21 mouse cellular contexts compared by ENCODE assay signal in the genomic region with DNA sequence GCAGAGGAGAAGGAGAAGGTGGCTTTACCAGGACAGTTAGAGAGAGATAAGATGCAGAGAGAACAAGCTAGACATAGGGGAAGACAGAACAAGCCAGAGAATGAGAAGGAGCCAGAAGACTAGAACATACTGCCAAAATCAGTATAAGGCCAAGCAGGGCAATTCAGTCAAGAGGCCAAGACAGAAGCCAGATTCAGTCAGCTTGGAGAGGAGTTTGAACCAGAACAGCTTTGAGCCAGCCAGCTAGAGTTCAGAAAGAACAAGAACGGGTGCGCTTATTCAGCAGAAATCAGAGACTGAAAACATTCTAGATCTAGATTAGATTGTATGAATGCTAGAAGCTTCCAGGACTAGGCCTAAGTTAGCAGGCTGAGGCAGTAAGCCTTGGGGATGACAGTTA. TPM values are rescaled to one million over a fixed set of nuclear protein-coding genes. Genes with fewer than 3 reads are reported as not detected.
DNase-seq lines count a peak whose midpoint lies in the region; ATAC-seq lines count a peak whose summit lies in the region.
"Had no signal": no experiment of that assay in that cellular context is flagged by ENCODE, and none has a peak within 500 bp of the region (broad histone marks: within the 10 kb centered on the region; RNA-seq: fewer than 3 reads in every experiment).

No protein-coding gene starts in this region.

- no peak overlapping the region for H3K9ac ChIP-seq in forebrain, embryonic 15.5 days (replicated peaks)
- H3K9ac ChIP-seq in forebrain, embryonic 13.5 days, result no peak overlapping the region
- no peak overlapping the region for H3K9ac ChIP-seq in kidney, embryonic 15.5 days
- no peak overlapping the region for H3K9ac ChIP-seq in midbrain, embryonic 15.5 days
- H3K9ac ChIP-seq: heart, embryonic 13.5 days; hindbrain, embryonic 12.5 days; liver, embryonic 12.5 days had no signal

- H3K27me3 ChIP-seq in forebrain, embryonic 15.5 days, result no peaks in the 10 kb centered on the region
- H3K27me3 ChIP-seq in forebrain, embryonic 13.5 days, result no peaks in the 10 kb centered on the region
- H3K27me3 ChIP-seq in kidney, embryonic 15.5 days, result no peaks in the 10 kb centered on the region
- no peaks in the 10 kb centered on the region for H3K27me3 ChIP-seq in midbrain, embryonic 15.5 days (replicated peaks)
- H3K27me3 ChIP-seq: heart, embryonic 13.5 days; hindbrain, embryonic 12.5 days; liver, embryonic 12.5 days; Patski had no signal

- 90% methylated on average over 2 of the region's 2 CpGs for WGBS in forebrain, embryonic 15.5 days
- 94% methylated on average over 2 of the region's 2 CpGs for WGBS in forebrain, embryonic 13.5 days
- 91% methylated on average over 2 of the region's 2 CpGs for WGBS in kidney, embryonic 15.5 days
- 94% methylated on average over 2 of the region's 2 CpGs for WGBS in midbrain, embryonic 15.5 days

- ATAC-seq in forebrain, embryonic 15.5 days (replicated peaks), result no peak
- no peak for ATAC-seq in forebrain, embryonic 13.5 days
- no peak for ATAC-seq in kidney, embryonic 15.5 days (replicated peaks; ENCODE audit: low FRiP score)
- no peak for ATAC-seq in midbrain, embryonic 15.5 days (replicated peaks)
- ATAC-seq: intestine, postnatal 0 days; liver, embryonic 12.5 days; Patski had no signal

- no peak overlapping the region for H3K4me2 ChIP-seq in forebrain, embryonic 15.5 days (replicated peaks)
- no peak overlapping the region for H3K4me2 ChIP-seq in forebrain, embryonic 13.5 days
- H3K4me2 ChIP-seq in kidney, embryonic 15.5 days, result no peak overlapping the region
- no peak overlapping the region for H3K4me2 ChIP-seq in midbrain, embryonic 15.5 days
- H3K4me2 ChIP-seq: heart, embryonic 13.5 days; hindbrain, embryonic 12.5 days; liver, embryonic 12.5 days had no signal

- peak overlapping the region; percentile 23 for H3K27ac ChIP-seq in forebrain, embryonic 15.5 days (replicated peaks)
- no peak overlapping the region for H3K27ac ChIP-seq in forebrain, embryonic 13.5 days
- H3K27ac ChIP-seq in kidney, embryonic 15.5 days, result no peak overlapping the region
- no peak overlapping the region for H3K27ac ChIP-seq in midbrain, embryonic 15.5 days
- H3K27ac ChIP-seq: forebrain, embryonic 10.5 days; heart, embryonic 13.5 days; hindbrain, embryonic 12.5 days; liver, embryonic 12.5 days; midbrain, embryonic 10.5 days had no signal

- H3K4me3 ChIP-seq in forebrain, embryonic 15.5 days, result no peak overlapping the region
- H3K4me3 ChIP-seq in forebrain, embryonic 13.5 days, result no peak overlapping the region
- no peak overlapping the region for H3K4me3 ChIP-seq in kidney, embryonic 15.5 days (replicated peaks)
- H3K4me3 ChIP-seq in midbrain, embryonic 15.5 days, result no peak overlapping the region
- H3K4me3 ChIP-seq: forebrain, embryonic 10.5 days; heart, embryonic 13.5 days; hindbrain, embryonic 12.5 days; liver, embryonic 12.5 days; midbrain, embryonic 10.5 days had no signal

- H3K36me3 ChIP-seq in forebrain, embryonic 15.5 days, result no peaks in the 10 kb centered on the region
- peaks cover 2% of the 10 kb centered on the region; the same call in 1 of the 2 replicates for H3K36me3 ChIP-seq in forebrain, embryonic 13.5 days (ENCODE audit: poor library complexity, severe bottlenecking)
- H3K36me3 ChIP-seq in kidney, embryonic 15.5 days, result no peaks in the 10 kb centered on the region
- no peaks in the 10 kb centered on the region for H3K36me3 ChIP-seq in midbrain, embryonic 15.5 days (replicated peaks)
- H3K36me3 ChIP-seq: heart, embryonic 13.5 days; hindbrain, embryonic 12.5 days; liver, embryonic 12.5 days; midbrain, embryonic 10.5 days had no signal

- H3K9me3 ChIP-seq in forebrain, embryonic 15.5 days, result no peaks in the 10 kb centered on the region
- no peaks in the 10 kb centered on the region for H3K9me3 ChIP-seq in forebrain, embryonic 13.5 days (replicated peaks)
- H3K9me3 ChIP-seq in kidney, embryonic 15.5 days (replicated peaks), result no peaks in the 10 kb centered on the region
- no peaks in the 10 kb centered on the region for H3K9me3 ChIP-seq in midbrain, embryonic 15.5 days
- H3K9me3 ChIP-seq: forebrain, embryonic 10.5 days; heart, embryonic 13.5 days; hindbrain, embryonic 12.5 days; liver, embryonic 12.5 days; midbrain, embryonic 10.5 days had no signal

- H3K4me1 ChIP-seq in forebrain, embryonic 15.5 days, result peaks cover 14% of the 10 kb centered on the region
- H3K4me1 ChIP-seq in forebrain, embryonic 13.5 days, result peaks cover 10% of the 10 kb centered on the region
- H3K4me1 ChIP-seq in kidney, embryonic 15.5 days, result peaks cover 21% of the 10 kb centered on the region
- peaks cover 8% of the 10 kb centered on the region; the same call in 1 of the 2 replicates for H3K4me1 ChIP-seq in midbrain, embryonic 15.5 days

- DNase-seq in kidney, adult 8-10 months, result peak; percentile 24 to 43
- DNase-seq in lung, postnatal 36 days, result peak; percentile 11
- no peak for DNase-seq in lung, postnatal 25 days (ENCODE audit: low spot score)
- DNase-seq: adrenal gland, adult 2 months; cerebellum, adult 11 months; cerebellum, adult 9-11 months; layer of hippocampus, postnatal 36 days; lung, adult 2 months; thymus, adult 18-20 months; thymus, postnatal 36 days had no signal

RNA-seq across cellular contexts. Expression of gene Pogz, which starts 10.0 kb away (rescaled TPM):
- polyA plus RNA-seq in forebrain, embryonic 15.5 days (2015; fragmentation: Nextera tagmentation; extraction: Ambion mirVana), result 24.7 and 26.5 TPM in 2 replicates
- 25.1 and 25.6 TPM in 2 replicates for polyA plus RNA-seq in forebrain, embryonic 13.5 days (2015; fragmentation: Nextera tagmentation; extraction: Ambion mirVana)
- polyA plus RNA-seq in kidney, embryonic 15.5 days (2015; fragmentation: Nextera tagmentation; extraction: Ambion mirVana), result 17.4 and 18.8 TPM in 2 replicates
- 25.9 and 27.5 TPM in 2 replicates for polyA plus RNA-seq in midbrain, embryonic 15.5 days (2015; fragmentation: Nextera tagmentation; extraction: Ambion mirVana)

RNA-seq across cellular contexts. Expression of gene Psmb4, which starts 39.4 kb away (rescaled TPM):
- polyA plus RNA-seq in forebrain, embryonic 15.5 days (2015; fragmentation: Nextera tagmentation; extraction: Ambion mirVana), result 380 and 393 TPM in 2 replicates
- polyA plus RNA-seq in forebrain, embryonic 13.5 days (2015; fragmentation: Nextera tagmentation; extraction: Ambion mirVana), result 390 and 393 TPM in 2 replicates
- polyA plus RNA-seq in kidney, embryonic 15.5 days (2015; fragmentation: Nextera tagmentation; extraction: Ambion mirVana), result 340 and 342 TPM in 2 replicates
- polyA plus RNA-seq in midbrain, embryonic 15.5 days (2015; fragmentation: Nextera tagmentation; extraction: Ambion mirVana), result 357 and 395 TPM in 2 replicates
